Mouse (Mus musculus): Measurements from ENCODE around the gene Pcdh15. TPM values are rescaled to one million over a fixed set of nuclear protein-coding genes. Genes with fewer than 3 reads are reported as not detected.

Gene Pcdh15
- polyA plus RNA-seq, 1 experiment from 2014 or later = 2.9 TPM

DNA sequence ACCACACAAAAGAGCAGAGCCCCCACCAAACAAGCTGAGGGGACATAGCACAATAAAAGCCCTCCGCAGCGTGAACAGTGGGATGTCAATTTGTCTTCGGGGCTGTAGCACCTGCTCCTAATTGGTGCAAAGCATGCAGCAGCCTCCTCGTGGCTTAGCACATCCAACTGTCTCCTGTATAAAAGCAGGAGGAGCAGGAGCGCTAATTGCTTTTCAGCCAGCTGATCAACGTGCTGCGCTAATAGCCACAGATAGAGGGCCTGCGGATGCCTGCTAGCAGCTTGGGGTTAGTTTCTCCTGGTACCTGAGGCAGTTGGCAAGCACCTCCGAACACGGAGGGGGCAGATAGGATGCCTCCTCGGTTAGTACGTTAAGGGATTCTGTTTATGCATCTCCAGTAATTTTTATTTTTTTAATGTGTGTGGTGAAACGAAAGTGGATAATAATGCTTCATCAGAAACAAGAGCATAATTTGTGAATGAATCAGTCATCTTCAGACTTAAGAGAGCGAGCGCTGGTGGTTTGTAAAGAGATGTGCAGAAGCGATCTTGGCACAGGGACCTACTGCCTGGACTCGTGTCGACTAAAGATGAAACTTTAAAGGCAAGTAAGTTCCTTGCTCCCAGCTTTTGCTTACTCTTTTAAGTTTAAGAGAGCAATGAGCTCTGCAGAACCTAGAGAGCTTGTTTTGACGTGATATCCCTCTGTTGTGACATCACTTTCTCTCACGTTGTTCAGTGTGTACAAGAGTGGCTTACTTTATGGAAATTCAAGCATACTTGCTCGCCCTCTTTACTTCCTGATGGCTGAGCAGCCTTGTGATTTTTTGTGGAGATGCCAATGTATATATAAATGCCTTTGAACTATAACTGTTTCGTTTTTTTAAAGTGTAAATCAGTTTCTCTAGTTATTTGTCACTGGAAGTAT, 722.8 kb downstream of the Pcdh15 start:
- WGBS = 24% methylated on average over 22 of the region's 22 CpGs
- Histone ChIP-seq H3K27ac (replicated peaks) (no peak overlapping the region), H3K4me2 (replicated peaks) (peak overlapping the region; percentile 35), H3K27me3 (peaks cover 8% of the 10 kb centered on the region; the same call in 1 of the 2 replicates), H3K9ac (no peak overlapping the region), H3K4me1 (no peaks in the 10 kb centered on the region), H3K36me3 (no peaks in the 10 kb centered on the region), H3K4me3 (replicated peaks) (0 out of 2 replicates have a peak overlapping the region, but pooled peaks have one; percentile 11), H3K9me3 (replicated peaks) (no peaks in the 10 kb centered on the region)
- peak; percentile 24; the same call in 1 of the 2 replicates for ATAC-seq (ENCODE audit: insufficient number of reproducible peaks, low FRiP score, low TSS enrichment, low read depth)

GRCm38 (mm10) chr10:73823214-73823613, 724.1 kb downstream of the Pcdh15 start:
- no peak overlapping the region for H3K4me2 ChIP-seq (replicated peaks)
- 42% methylated on average over 4 of the region's 4 CpGs for WGBS
- peaks cover 8% of the 10 kb centered on the region; the same call in 1 of the 2 replicates for H3K27me3 ChIP-seq
- no peak overlapping the region for H3K27ac ChIP-seq (replicated peaks)
- no peak overlapping the region for H3K9ac ChIP-seq
- H3K9me3 ChIP-seq (replicated peaks) = no peaks in the 10 kb centered on the region
- no peak overlapping the region for H3K4me3 ChIP-seq (replicated peaks)
- ATAC-seq (ENCODE audit: insufficient number of reproducible peaks, low FRiP score, low TSS enrichment, low read depth) = peak; percentile 47; the same call in 1 of the 2 replicates
- H3K36me3 ChIP-seq = no peaks in the 10 kb centered on the region
- no peaks in the 10 kb centered on the region for H3K4me1 ChIP-seq

- Histone ChIP-seq H3K4me1 (no peaks in the 10 kb centered on the region), H3K4me2 (replicated peaks) (no peak overlapping the region), H3K9me3 (replicated peaks) (no peaks in the 10 kb centered on the region), H3K27me3 (peaks cover 8% of the 10 kb centered on the region; the same call in 1 of the 2 replicates), H3K4me3 (replicated peaks) (no peak overlapping the region), H3K27ac (replicated peaks) (no peak overlapping the region), H3K36me3 (no peaks in the 10 kb centered on the region), H3K9ac (no peak overlapping the region)
- no peak for ATAC-seq (ENCODE audit: insufficient number of reproducible peaks, low FRiP score, low TSS enrichment, low read depth)
- WGBS = 52% methylated on average over 8 of the region's 8 CpGs
Observed at GRCm38 (mm10) chr10:73826354-73826753, 727.2 kb downstream of the Pcdh15 start.

GRCm38 (mm10) chr10:73828781-73829180, 729.6 kb downstream of the Pcdh15 start:
- H3K4me2 ChIP-seq (replicated peaks) = no peak overlapping the region
- no peaks in the 10 kb centered on the region for H3K4me1 ChIP-seq
- H3K27me3 ChIP-seq = no peaks in the 10 kb centered on the region
- no peaks in the 10 kb centered on the region for H3K36me3 ChIP-seq
- ATAC-seq (ENCODE audit: insufficient number of reproducible peaks, low FRiP score, low TSS enrichment, low read depth) = no peak
- H3K27ac ChIP-seq (replicated peaks) = no peak overlapping the region
- no peaks in the 10 kb centered on the region for H3K9me3 ChIP-seq (replicated peaks)
- H3K9ac ChIP-seq = no peak overlapping the region
- no peak overlapping the region for H3K4me3 ChIP-seq (replicated peaks)
- 80% methylated on average over 2 of the region's 2 CpGs for WGBS

GRCm38 (mm10) chr10:73844998-73845397, 745.9 kb downstream of the Pcdh15 start:
- Histone ChIP-seq H3K9me3 (replicated peaks) (no peaks in the 10 kb centered on the region), H3K4me3 (replicated peaks) (no peak overlapping the region), H3K4me1 (no peaks in the 10 kb centered on the region), H3K4me2 (replicated peaks) (no peak overlapping the region), H3K27ac (replicated peaks) (no peak overlapping the region), H3K36me3 (no peaks in the 10 kb centered on the region), H3K27me3 (no peaks in the 10 kb centered on the region), H3K9ac (no peak overlapping the region)
- WGBS = 50% methylated on average over 3 of the region's 3 CpGs
- no peak for ATAC-seq (ENCODE audit: insufficient number of reproducible peaks, low FRiP score, low TSS enrichment, low read depth)

- no peaks in the 10 kb centered on the region for H3K27me3 ChIP-seq
- no peak for ATAC-seq (ENCODE audit: insufficient number of reproducible peaks, low FRiP score, low TSS enrichment, low read depth)
- no peak overlapping the region for H3K9ac ChIP-seq
- H3K36me3 ChIP-seq = no peaks in the 10 kb centered on the region
- no peak overlapping the region for H3K4me3 ChIP-seq (replicated peaks)
- H3K4me2 ChIP-seq (replicated peaks) = no peak overlapping the region
- H3K9me3 ChIP-seq (replicated peaks) = no peaks in the 10 kb centered on the region
- H3K4me1 ChIP-seq = no peaks in the 10 kb centered on the region
- 52% methylated on average over 4 of the region's 4 CpGs for WGBS
- H3K27ac ChIP-seq (replicated peaks) = no peak overlapping the region
Observed at GRCm38 (mm10) chr10:73862181-73862580, 763.0 kb downstream of the Pcdh15 start.

GRCm38 (mm10) chr10:73878055-73878728, 779.0 kb downstream of the Pcdh15 start:
- H3K9me3 ChIP-seq (replicated peaks) = no peaks in the 10 kb centered on the region
- WGBS = 69% methylated on average over 5 of the region's 5 CpGs
- no peak overlapping the region for H3K9ac ChIP-seq
- no peaks in the 10 kb centered on the region for H3K27me3 ChIP-seq
- H3K36me3 ChIP-seq = no peaks in the 10 kb centered on the region
- no peak overlapping the region for H3K4me2 ChIP-seq (replicated peaks)
- ATAC-seq (ENCODE audit: insufficient number of reproducible peaks, low FRiP score, low TSS enrichment, low read depth) = no peak
- no peak overlapping the region for H3K4me3 ChIP-seq (replicated peaks)
- H3K27ac ChIP-seq (replicated peaks) = no peak overlapping the region
- no peaks in the 10 kb centered on the region for H3K4me1 ChIP-seq

GRCm38 (mm10) chr10:73878729-73879067, 779.6 kb downstream of the Pcdh15 start:
- WGBS = 57% methylated on average over 4 of the region's 4 CpGs
- ATAC-seq (ENCODE audit: insufficient number of reproducible peaks, low FRiP score, low TSS enrichment, low read depth) = no peak

DNA sequence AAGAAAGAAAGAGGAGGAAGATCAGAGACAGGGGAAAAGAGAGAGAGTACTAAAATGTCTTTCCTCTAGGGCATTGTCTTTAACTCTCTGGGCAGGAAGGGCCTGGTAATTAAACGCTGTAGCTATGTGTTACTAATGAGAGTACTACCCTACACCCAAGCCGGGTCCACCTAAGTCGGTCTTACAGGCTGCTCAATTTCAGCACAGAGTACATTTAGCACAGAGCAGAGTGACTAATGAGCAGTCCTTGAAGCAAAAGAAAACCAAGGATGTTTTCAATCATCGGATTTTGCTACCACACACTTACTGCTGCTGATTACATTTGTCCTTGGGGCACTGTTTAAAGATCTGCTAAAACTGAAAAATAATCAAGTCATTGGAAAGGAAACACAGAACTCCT, 788.6 kb downstream of the Pcdh15 start:
- H3K4me2 ChIP-seq (replicated peaks) = no peak overlapping the region
- H3K27me3 ChIP-seq = no peaks in the 10 kb centered on the region
- no peaks in the 10 kb centered on the region for H3K36me3 ChIP-seq
- no peak overlapping the region for H3K9ac ChIP-seq
- WGBS = 28% methylated on average over 4 of the region's 4 CpGs
- H3K27ac ChIP-seq (replicated peaks) = no peak overlapping the region
- ATAC-seq (ENCODE audit: insufficient number of reproducible peaks, low FRiP score, low TSS enrichment, low read depth) = no peak
- no peak overlapping the region for H3K4me3 ChIP-seq (replicated peaks)
- no peaks in the 10 kb centered on the region for H3K9me3 ChIP-seq (replicated peaks)
- H3K4me1 ChIP-seq = no peaks in the 10 kb centered on the region

More at GRCm38 (mm10) chr10:73878729-73879067, 779.6 kb downstream of the Pcdh15 start:
- no peak overlapping the region for H3K27ac ChIP-seq (replicated peaks)
- H3K4me1 ChIP-seq = no peaks in the 10 kb centered on the region
- H3K9me3 ChIP-seq (replicated peaks) = no peaks in the 10 kb centered on the region
- H3K9ac ChIP-seq = no peak overlapping the region
- H3K4me3 ChIP-seq (replicated peaks) = no peak overlapping the region
- H3K4me2 ChIP-seq (replicated peaks) = no peak overlapping the region
- no peaks in the 10 kb centered on the region for H3K27me3 ChIP-seq
- H3K36me3 ChIP-seq = no peaks in the 10 kb centered on the region

DNA sequence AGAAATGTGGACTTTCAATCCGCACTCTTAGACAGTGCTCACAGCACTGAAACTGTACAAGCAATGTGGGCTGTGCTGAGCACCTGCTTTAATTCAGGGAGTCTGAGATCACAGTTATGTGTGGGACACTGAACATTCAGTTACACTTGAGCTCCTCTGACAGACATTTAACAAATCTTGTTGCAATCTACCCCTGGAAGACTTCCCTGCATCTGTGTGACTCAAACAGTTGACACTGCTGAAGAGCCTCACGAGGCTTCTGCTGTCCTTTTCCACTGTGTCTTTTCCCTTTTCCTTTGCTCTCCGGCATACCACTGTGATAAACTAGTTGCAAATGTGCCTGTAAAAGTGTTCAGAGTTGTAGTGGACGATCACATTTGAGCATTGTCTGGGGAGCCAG, 793.1 kb downstream of the Pcdh15 start:
- no peak overlapping the region for H3K4me3 ChIP-seq (replicated peaks)
- no peaks in the 10 kb centered on the region for H3K36me3 ChIP-seq
- no peaks in the 10 kb centered on the region for H3K9me3 ChIP-seq (replicated peaks)
- no peaks in the 10 kb centered on the region for H3K4me1 ChIP-seq
- no peak overlapping the region for H3K9ac ChIP-seq
- H3K27ac ChIP-seq (replicated peaks) = no peak overlapping the region
- no peaks in the 10 kb centered on the region for H3K27me3 ChIP-seq
- ATAC-seq (ENCODE audit: insufficient number of reproducible peaks, low FRiP score, low TSS enrichment, low read depth) = no peak
- 72% methylated on average over 4 of the region's 4 CpGs for WGBS
- no peak overlapping the region for H3K4me2 ChIP-seq (replicated peaks)

- H3K4me1 ChIP-seq = no peaks in the 10 kb centered on the region
- H3K4me2 ChIP-seq (replicated peaks) = no peak overlapping the region
- H3K9ac ChIP-seq = no peak overlapping the region
- H3K9me3 ChIP-seq (replicated peaks) = no peaks in the 10 kb centered on the region
- no peak overlapping the region for H3K4me3 ChIP-seq (replicated peaks)
- no peak for ATAC-seq (ENCODE audit: insufficient number of reproducible peaks, low FRiP score, low TSS enrichment, low read depth)
- no peaks in the 10 kb centered on the region for H3K27me3 ChIP-seq
- H3K36me3 ChIP-seq = no peaks in the 10 kb centered on the region
- no peak overlapping the region for H3K27ac ChIP-seq (replicated peaks)
Observed at GRCm38 (mm10) chr10:73896086-73896607, 797.0 kb downstream of the Pcdh15 start.

Measured in embryonic facial prominence, embryonic 15.5 days (tissue).